8 mouse cellular contexts compared by ENCODE assay signal in the genomic region with DNA sequence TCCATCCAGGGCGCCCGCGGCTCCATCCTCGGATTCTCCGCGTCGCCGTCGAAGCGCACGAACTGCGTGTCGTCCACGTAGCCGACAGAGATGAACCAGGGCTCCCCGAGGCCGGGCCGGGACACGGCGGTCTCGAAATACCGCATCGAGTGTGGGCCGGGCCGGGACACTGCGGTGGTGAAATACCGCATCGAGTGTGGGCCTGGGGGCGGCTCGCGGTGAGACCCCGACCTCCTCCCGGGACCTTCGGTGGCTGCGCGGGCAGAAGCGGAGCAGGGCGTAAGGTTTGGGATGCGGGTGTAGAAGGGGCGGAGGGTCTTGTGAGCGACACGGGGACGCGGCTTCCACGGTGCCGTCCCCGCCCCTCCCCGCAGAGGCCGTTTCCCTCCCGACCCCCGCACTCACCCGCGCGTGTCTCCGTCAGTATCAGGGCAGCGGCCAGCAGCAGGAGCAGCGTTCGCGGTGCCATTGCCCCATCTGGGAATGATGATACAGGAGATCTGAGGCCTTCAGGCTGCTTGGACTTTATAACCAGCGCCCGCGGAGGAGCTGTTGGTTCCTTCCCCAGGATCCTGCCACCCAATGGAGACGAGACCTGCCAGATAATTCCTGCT. TPM values are rescaled to one million over a fixed set of nuclear protein-coding genes. Genes with fewer than 3 reads are reported as not detected.
A peak's percentile ranks its signal among the peaks of the same experiment; 100 is the strongest.
DNase-seq lines count a peak whose midpoint lies in the region; ATAC-seq and TF ChIP-seq lines count a peak whose summit lies in the region.

Gene Gm8909 (minus strand): TSS at position 499 of the 614 bp plus-strand sequence.

- 3% methylated on average over 63 of the region's 63 CpGs for WGBS in lung, adult 2 months
- WGBS in forebrain, embryonic 12.5 days, result 1% methylated on average over 56 of the region's 63 CpGs
- 2% methylated on average over 63 of the region's 63 CpGs for WGBS in limb, embryonic 13.5 days
- WGBS in neural tube, embryonic 14.5 days, result 2% methylated on average over 63 of the region's 63 CpGs

- TF ChIP-seq POLR2A in lung, adult 2 months (IDR thresholded peaks at IDR 0.05; ENCODE audit: borderline replicate concordance, extremely low read depth, low read depth, low read length), result no peak

- H3K9ac ChIP-seq in forebrain, embryonic 12.5 days, result no peak within 1 kb of the TSS
- H3K9ac ChIP-seq in limb, embryonic 13.5 days, result no peak within 1 kb of the TSS
- no peak within 1 kb of the TSS for H3K9ac ChIP-seq in neural tube, embryonic 14.5 days (replicated peaks; ENCODE audit: low read depth, low read length)

- ATAC-seq in forebrain, embryonic 12.5 days (ENCODE audit: low FRiP score), result no peak
- no peak for ATAC-seq in limb, embryonic 13.5 days (ENCODE audit: low FRiP score, low read depth)
- no peak for ATAC-seq in neural tube, embryonic 14.5 days (ENCODE audit: low read depth)

- no peaks in the 10 kb centered on the region for H3K4me1 ChIP-seq in lung, adult 2 months (ENCODE audit: control insufficient read depth, insufficient read depth, low read length)
- 0 out of 2 replicates have a peak, but pooled peaks cover 3% of the 10 kb centered on the region for H3K4me1 ChIP-seq in forebrain, embryonic 12.5 days
- H3K4me1 ChIP-seq in limb, embryonic 13.5 days, result 0 out of 2 replicates have a peak, but pooled peaks cover 5% of the 10 kb centered on the region
- H3K4me1 ChIP-seq in neural tube, embryonic 14.5 days (ENCODE audit: control insufficient read depth, insufficient read depth, low read length), result no peaks in the 10 kb centered on the region

- intact Hi-C loops in left cerebral cortex, postnatal 25 days (cut with DNase I), result no loop called here

- H3K36me3 ChIP-seq in forebrain, embryonic 12.5 days (replicated peaks), result no peaks in the 10 kb centered on the region
- H3K36me3 ChIP-seq in limb, embryonic 13.5 days, result no peaks in the 10 kb centered on the region
- no peaks in the 10 kb centered on the region for H3K36me3 ChIP-seq in neural tube, embryonic 14.5 days (ENCODE audit: control insufficient read depth, insufficient read depth, low read length)

- peaks cover 69% of the 10 kb centered on the region for H3K27me3 ChIP-seq in forebrain, embryonic 12.5 days
- H3K27me3 ChIP-seq in limb, embryonic 13.5 days, result peaks cover 82% of the 10 kb centered on the region
- peaks cover 27% of the 10 kb centered on the region for H3K27me3 ChIP-seq in neural tube, embryonic 14.5 days (ENCODE audit: control insufficient read depth, insufficient read depth, low read length)

- no peaks in the 10 kb centered on the region for H3K9me3 ChIP-seq in forebrain, embryonic 12.5 days
- H3K9me3 ChIP-seq in limb, embryonic 13.5 days, result no peaks in the 10 kb centered on the region
- no peaks in the 10 kb centered on the region for H3K9me3 ChIP-seq in neural tube, embryonic 14.5 days (ENCODE audit: control insufficient read depth, low read length)

- H3K4me3 ChIP-seq in lung, adult 2 months (replicated peaks; ENCODE audit: extremely low read depth, low read depth, low read length), result peak within 1 kb of the TSS; percentile 83
- H3K4me3 ChIP-seq in forebrain, embryonic 12.5 days (replicated peaks), result peak within 1 kb of the TSS; percentile 22
- H3K4me3 ChIP-seq in limb, embryonic 13.5 days, result peak within 1 kb of the TSS; percentile 36
- no peak within 1 kb of the TSS for H3K4me3 ChIP-seq in neural tube, embryonic 14.5 days (ENCODE audit: low read depth, low read length)

- H3K27ac ChIP-seq in forebrain, embryonic 12.5 days, result no peak within 1 kb of the TSS
- H3K27ac ChIP-seq in limb, embryonic 13.5 days, result no peak within 1 kb of the TSS
- H3K27ac ChIP-seq in neural tube, embryonic 14.5 days (ENCODE audit: low read depth, low read length), result no peak within 1 kb of the TSS

- no peak for DNase-seq in lung, adult 2 months
- DNase-seq in lung, postnatal 4 days, result no peak
- no peak for DNase-seq in right cerebral cortex, postnatal 25 days
- DNase-seq in left cerebral cortex, postnatal 25 days (ENCODE audit: low spot score in 2 of 2), result no peak
- no peak for DNase-seq in cerebellum, adult 9-10 months

- no peak for TF ChIP-seq CTCF in lung, adult 2 months (IDR thresholded peaks at IDR 0.05; ENCODE audit: insufficient read depth, low read length)

- H3K4me2 ChIP-seq in forebrain, embryonic 12.5 days, result peak within 1 kb of the TSS; percentile 40
- peak within 1 kb of the TSS; percentile 58 for H3K4me2 ChIP-seq in limb, embryonic 13.5 days (replicated peaks)
- peak within 1 kb of the TSS; percentile 0; the same call in 1 of the 2 replicates for H3K4me2 ChIP-seq in neural tube, embryonic 14.5 days (ENCODE audit: low read depth, low read length)

RNA-seq across cellular contexts. Expression of gene Gm8909, which starts in this region (rescaled TPM):
- polyA plus RNA-seq in lung, adult 2 months (2012; rRNA removed), result 0.62 and 1.2 TPM in 2 replicates
- not detected in 2 replicates for polyA plus RNA-seq in forebrain, embryonic 12.5 days (2016; fragmentation: Nextera tagmentation; extraction: Ambion mirVana)
- not detected in 2 replicates for polyA plus RNA-seq in limb, embryonic 13.5 days (2015; fragmentation: Nextera tagmentation; extraction: Ambion mirVana)
- polyA plus RNA-seq in neural tube, embryonic 14.5 days (2014; fragmentation: Nextera tagmentation; extraction: Ambion mirVana), result not detected in 2 replicates
- not detected for total RNA-seq in left cerebral cortex, postnatal 25 days (2021)

Comparison
In these comparisons a context has a peak if more than half of its experiments do, and no peak if none do; other contexts are left out.
1. H3K4me2 ChIP-seq: peak in every context shown above with its lines; median percentile 58 in limb, embryonic 13.5 days; 40 in forebrain, embryonic 12.5 days; 0 in neural tube, embryonic 14.5 days.